Mouse (Mus musculus): Measurements from ENCODE around the gene Mrpl52. TPM values are rescaled to one million over a fixed set of nuclear protein-coding genes. Genes with fewer than 3 reads are reported as not detected.
A peak's percentile ranks its signal among the peaks of the same experiment; 100 is the strongest.

The Mrpl52 gene
- polyA plus RNA-seq, 1 experiment, result 518 TPM

DNA sequence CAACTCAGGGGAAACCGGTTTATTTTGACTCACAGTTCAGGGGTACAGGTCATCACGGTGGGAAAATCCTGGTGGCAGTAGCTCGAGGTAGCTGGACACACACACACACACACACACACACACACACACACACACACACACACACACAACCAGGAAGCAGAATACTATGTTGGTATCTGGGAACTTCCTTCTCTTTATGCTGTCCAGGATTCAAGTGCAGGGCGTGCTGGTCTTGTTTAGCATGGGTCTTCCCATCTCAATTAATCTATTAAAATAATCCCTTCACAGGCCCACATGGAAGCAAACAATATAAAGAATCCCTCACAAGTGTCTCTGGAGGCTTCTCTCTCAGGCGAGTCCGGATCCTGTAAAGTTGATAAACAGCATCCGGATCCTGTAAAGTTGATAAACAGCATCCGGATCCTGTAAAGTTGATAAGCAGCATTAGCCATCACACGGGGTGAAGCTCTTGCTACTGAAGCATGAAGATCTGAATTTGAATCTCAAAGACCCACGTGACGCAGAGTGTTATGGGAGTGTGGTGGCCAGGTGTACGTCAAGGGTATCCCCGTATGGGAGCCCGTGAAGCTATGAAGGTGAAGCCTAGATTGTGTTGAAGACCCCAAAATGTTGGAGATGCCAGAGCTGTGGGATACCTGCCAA lies 31.3 kb downstream of the Mrpl52 start:
- no peaks in the 10 kb centered on the region for H3K27me3 ChIP-seq (ENCODE audit: control insufficient read depth, insufficient read depth, insufficient read length)
- H3K36me3 ChIP-seq (ENCODE audit: control insufficient read depth, insufficient read depth), result no peaks in the 10 kb centered on the region
- H3K79me2 ChIP-seq (ENCODE audit: control insufficient read depth, insufficient read depth), result no peaks in the 10 kb centered on the region
- TF ChIP-seq FOSL1 (IDR thresholded peaks at IDR 0.05; ENCODE audit: insufficient read depth, low read length, poor library complexity, severe bottlenecking), result no peak
- TF ChIP-seq MYOD1 (IDR thresholded peaks at IDR 0.05; ENCODE audit: control insufficient read depth, insufficient read length, low read depth), result no peak
- no peak for TF ChIP-seq MAX (IDR thresholded peaks at IDR 0.05)
- TF ChIP-seq CEBPB (IDR thresholded peaks at IDR 0.05; ENCODE audit: low read depth), result no peak
- TF ChIP-seq USF1 (IDR thresholded peaks at IDR 0.05; ENCODE audit: low read depth), result no peak
- TF ChIP-seq MYOG (IDR thresholded peaks at IDR 0.05; ENCODE audit: control insufficient read depth, extremely low read depth, insufficient read length), result no peak
- TF ChIP-seq CTCF (IDR thresholded peaks at IDR 0.05; ENCODE audit: control insufficient read depth, insufficient read depth, insufficient read length), result no peak
- no peak overlapping the region for H3K4me3 ChIP-seq (ENCODE audit: insufficient read depth, poor library complexity, severe bottlenecking)
- H3K79me3 ChIP-seq (ENCODE audit: low read depth), result no peaks in the 10 kb centered on the region
- H3ac ChIP-seq (ENCODE audit: control insufficient read depth, insufficient read length, low read depth), result no peak overlapping the region

DNA sequence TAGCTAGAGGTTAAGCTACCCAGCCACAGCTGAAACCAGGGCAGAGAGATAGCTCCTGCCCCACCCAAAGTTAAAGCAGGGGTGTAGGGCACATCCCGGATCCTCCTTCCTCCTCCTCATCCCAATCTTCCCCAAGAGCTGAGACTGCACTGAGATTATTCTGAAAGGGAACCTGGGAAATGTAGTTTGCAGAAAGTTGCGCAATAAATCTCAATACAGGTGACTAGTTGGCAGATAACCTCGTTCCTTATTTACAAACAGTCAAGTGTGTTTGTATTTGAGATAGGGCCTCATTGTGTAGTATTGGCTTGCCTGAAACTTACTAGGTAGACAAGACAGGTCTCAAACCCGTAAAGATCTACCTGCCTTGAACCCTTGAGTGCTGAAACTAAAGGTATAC lies 35.4 kb downstream of the Mrpl52 start:
- TF ChIP-seq CEBPB (IDR thresholded peaks at IDR 0.05; ENCODE audit: low read depth) (no peak), FOSL1 (IDR thresholded peaks at IDR 0.05; ENCODE audit: insufficient read depth, low read length, poor library complexity, severe bottlenecking) (no peak), USF1 (IDR thresholded peaks at IDR 0.05; ENCODE audit: low read depth) (no peak), MAX (IDR thresholded peaks at IDR 0.05) (no peak), MYOG (IDR thresholded peaks at IDR 0.05; ENCODE audit: control insufficient read depth, extremely low read depth, insufficient read length) (no peak), CTCF (IDR thresholded peaks at IDR 0.05; ENCODE audit: control insufficient read depth, insufficient read depth, insufficient read length) (no peak), MYOD1 (IDR thresholded peaks at IDR 0.05; ENCODE audit: control insufficient read depth, insufficient read length, low read depth) (no peak)
- Histone ChIP-seq H3K79me3 (ENCODE audit: low read depth) (no peaks in the 10 kb centered on the region), H3K36me3 (ENCODE audit: control insufficient read depth, insufficient read depth) (peaks cover 13% of the 10 kb centered on the region), H3K4me3 (ENCODE audit: insufficient read depth, poor library complexity, severe bottlenecking) (no peak overlapping the region), H3K79me2 (ENCODE audit: control insufficient read depth, insufficient read depth) (peaks cover 29% of the 10 kb centered on the region), H3ac (ENCODE audit: control insufficient read depth, insufficient read length, low read depth) (no peak overlapping the region), H3K27me3 (ENCODE audit: control insufficient read depth, insufficient read depth, insufficient read length) (no peaks in the 10 kb centered on the region)

- TF ChIP-seq MYOG (IDR thresholded peaks at IDR 0.05; ENCODE audit: control insufficient read depth, extremely low read depth, insufficient read length) (no peak), USF1 (IDR thresholded peaks at IDR 0.05; ENCODE audit: low read depth) (no peak), CEBPB (IDR thresholded peaks at IDR 0.05; ENCODE audit: low read depth) (no peak), CTCF (IDR thresholded peaks at IDR 0.05; ENCODE audit: control insufficient read depth, insufficient read depth, insufficient read length) (no peak), MYOD1 (IDR thresholded peaks at IDR 0.05; ENCODE audit: control insufficient read depth, insufficient read length, low read depth) (no peak), MAX (IDR thresholded peaks at IDR 0.05) (no peak), FOSL1 (IDR thresholded peaks at IDR 0.05; ENCODE audit: insufficient read depth, low read length, poor library complexity, severe bottlenecking) (no peak)
Observed at GRCm38 (mm10) chr14:54463108-54463958, 36.6 kb downstream of the Mrpl52 start.

DNA sequence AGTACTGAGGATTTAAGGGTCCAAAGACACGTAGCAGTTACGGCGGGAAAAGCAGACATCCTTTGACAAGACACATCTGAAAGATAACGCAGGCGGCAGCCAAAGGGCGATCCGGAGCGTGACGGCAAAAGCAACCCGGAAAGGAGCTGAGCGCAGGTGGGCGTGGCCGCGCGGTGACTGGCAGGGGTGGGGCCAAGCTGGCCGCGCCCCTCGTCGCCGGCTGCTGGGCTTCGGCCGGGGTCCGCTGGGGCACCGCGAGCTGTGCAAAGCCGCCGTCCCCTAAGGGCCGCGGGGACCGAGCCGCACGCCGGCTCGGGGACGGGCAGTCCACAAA lies 37.2 kb downstream of the Mrpl52 start, which contains the start of gene Lrp10:
TSS of gene Lrp10 (plus strand) at position 179 of the 334 bp plus-strand sequence.
- peak within 1 kb of the TSS; percentile 93 for H3ac ChIP-seq (ENCODE audit: control insufficient read depth, insufficient read length, low read depth)
- H3K79me2 ChIP-seq (ENCODE audit: control insufficient read depth, insufficient read depth), result peaks cover 36% of the 10 kb centered on the region
- TF ChIP-seq MYOG (IDR thresholded peaks at IDR 0.05; ENCODE audit: control insufficient read depth, extremely low read depth, insufficient read length) (no peak), CEBPB (IDR thresholded peaks at IDR 0.05; ENCODE audit: low read depth) (no peak), CTCF (IDR thresholded peaks at IDR 0.05; ENCODE audit: control insufficient read depth, insufficient read depth, insufficient read length) (no peak), MAX (IDR thresholded peaks at IDR 0.05) (peak; percentile 27), FOSL1 (IDR thresholded peaks at IDR 0.05; ENCODE audit: insufficient read depth, low read length, poor library complexity, severe bottlenecking) (no peak), USF1 (IDR thresholded peaks at IDR 0.05; ENCODE audit: low read depth) (no peak)
- H3K36me3 ChIP-seq (ENCODE audit: control insufficient read depth, insufficient read depth), result peaks cover 29% of the 10 kb centered on the region
- peak within 1 kb of the TSS; percentile 79 for H3K4me3 ChIP-seq (ENCODE audit: insufficient read depth, poor library complexity, severe bottlenecking)
- H3K79me3 ChIP-seq (ENCODE audit: low read depth), result no peaks in the 10 kb centered on the region
- no peaks in the 10 kb centered on the region for H3K27me3 ChIP-seq (ENCODE audit: control insufficient read depth, insufficient read depth, insufficient read length)

More at GRCm38 (mm10) chr14:54463108-54463958, 36.6 kb downstream of the Mrpl52 start:
- Histone ChIP-seq H3K4me3 (ENCODE audit: insufficient read depth, poor library complexity, severe bottlenecking) (peak overlapping the region; percentile 79), H3K36me3 (ENCODE audit: control insufficient read depth, insufficient read depth) (peaks cover 23% of the 10 kb centered on the region), H3K79me2 (ENCODE audit: control insufficient read depth, insufficient read depth) (peaks cover 36% of the 10 kb centered on the region), H3K27me3 (ENCODE audit: control insufficient read depth, insufficient read depth, insufficient read length) (no peaks in the 10 kb centered on the region), H3ac (ENCODE audit: control insufficient read depth, insufficient read length, low read depth) (peak overlapping the region; percentile 21), H3K79me3 (ENCODE audit: low read depth) (no peaks in the 10 kb centered on the region)

DNA sequence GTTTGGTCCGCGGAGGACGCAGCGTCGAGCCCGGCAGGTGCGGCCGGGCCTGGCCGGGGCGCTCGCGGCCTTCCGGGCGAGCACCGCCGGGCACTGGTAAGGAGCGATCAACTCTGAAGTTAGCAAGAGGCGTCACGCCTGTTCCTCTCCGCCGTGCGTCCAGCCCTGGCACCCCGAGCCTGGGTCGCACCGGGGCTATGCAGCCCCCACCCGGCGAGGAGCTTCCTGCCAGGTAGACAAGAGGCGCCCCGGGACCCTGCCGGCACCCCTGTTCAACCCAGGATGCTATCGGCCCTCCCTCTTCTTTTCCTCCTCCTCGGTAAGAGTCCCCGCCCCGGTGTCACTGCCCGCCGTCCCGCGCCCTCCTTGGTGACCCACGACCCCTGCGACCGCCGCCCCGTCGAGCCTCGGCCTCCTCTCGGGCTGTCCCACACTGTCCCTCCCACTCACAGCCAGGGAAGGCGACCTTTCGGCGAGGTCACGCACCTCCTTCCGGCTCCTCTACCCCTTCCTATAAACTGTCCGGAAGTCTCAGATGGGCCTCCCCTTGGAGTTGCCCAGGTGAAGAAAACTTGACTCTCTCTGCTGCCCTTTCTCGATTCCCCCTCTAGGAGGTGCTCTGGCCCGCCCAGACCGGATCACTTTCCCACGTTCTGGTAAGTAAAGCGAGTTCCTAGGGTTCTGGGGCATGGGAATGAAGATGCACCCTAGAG lies 37.7 kb downstream of the Mrpl52 start:
- no peaks in the 10 kb centered on the region for H3K27me3 ChIP-seq (ENCODE audit: control insufficient read depth, insufficient read depth, insufficient read length)
- H3K4me3 ChIP-seq (ENCODE audit: insufficient read depth, poor library complexity, severe bottlenecking), result peak overlapping the region; percentile 79
- TF ChIP-seq USF1 (IDR thresholded peaks at IDR 0.05; ENCODE audit: low read depth), result no peak
- TF ChIP-seq MAX (IDR thresholded peaks at IDR 0.05), result no peak
- TF ChIP-seq MYOD1 (IDR thresholded peaks at IDR 0.05; ENCODE audit: control insufficient read depth, insufficient read length, low read depth), result no peak
- no peak for TF ChIP-seq MYOG (IDR thresholded peaks at IDR 0.05; ENCODE audit: control insufficient read depth, extremely low read depth, insufficient read length)
- no peak for TF ChIP-seq CTCF (IDR thresholded peaks at IDR 0.05; ENCODE audit: control insufficient read depth, insufficient read depth, insufficient read length)
- TF ChIP-seq FOSL1 (IDR thresholded peaks at IDR 0.05; ENCODE audit: insufficient read depth, low read length, poor library complexity, severe bottlenecking), result no peak
- TF ChIP-seq CEBPB (IDR thresholded peaks at IDR 0.05; ENCODE audit: low read depth), result no peak
- H3K36me3 ChIP-seq (ENCODE audit: control insufficient read depth, insufficient read depth), result peaks cover 34% of the 10 kb centered on the region
- peaks cover 36% of the 10 kb centered on the region for H3K79me2 ChIP-seq (ENCODE audit: control insufficient read depth, insufficient read depth)
- H3K79me3 ChIP-seq (ENCODE audit: low read depth), result no peaks in the 10 kb centered on the region
- peak overlapping the region; percentile 93 for H3ac ChIP-seq (ENCODE audit: control insufficient read depth, insufficient read length, low read depth)
